Mouse (Mus musculus): Measurements from ENCODE around the gene Rassf1.
A peak's percentile ranks its signal among the peaks of the same experiment; 100 is the strongest.

The Rassf1 gene

DNA sequence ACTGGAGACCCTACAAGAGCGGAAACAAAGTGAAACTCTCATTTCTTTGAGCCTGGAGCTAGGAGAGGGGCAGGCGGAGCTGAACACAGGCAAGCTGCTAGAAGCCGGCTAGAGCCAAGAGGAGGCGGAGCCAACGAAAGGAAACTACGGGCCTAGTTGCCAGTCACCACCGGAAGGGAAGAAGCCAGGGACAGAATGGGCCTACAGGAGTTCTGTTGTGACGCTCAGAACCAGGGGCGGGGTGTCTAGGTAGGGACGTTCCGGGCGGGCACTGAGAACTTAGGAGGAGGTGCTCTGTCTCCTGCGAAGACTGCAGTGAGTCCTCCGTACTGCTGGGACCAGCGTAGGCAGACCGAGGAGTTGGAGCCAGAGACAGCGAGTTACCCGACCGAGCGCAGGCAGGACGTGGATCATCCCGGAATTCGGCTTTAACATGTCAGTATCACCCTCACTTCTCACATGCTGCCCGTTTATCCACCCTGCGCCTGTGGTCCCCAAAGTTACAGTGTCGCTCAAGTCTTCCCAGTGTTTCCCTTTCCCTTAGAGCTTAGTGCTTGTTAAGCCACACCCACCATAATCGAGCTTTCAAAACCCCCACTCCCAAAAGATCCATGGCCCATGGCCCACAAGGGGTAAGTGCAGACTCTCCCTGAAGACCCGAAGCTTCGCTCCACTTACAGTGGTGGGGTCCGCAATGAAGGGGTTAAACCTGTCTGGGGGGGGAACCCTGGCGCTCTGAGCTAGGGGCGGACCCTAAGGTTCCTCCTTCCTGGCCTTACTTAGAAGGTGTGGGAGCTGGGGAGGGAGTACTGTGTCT, 29.4 kb downstream of the Rassf1 start, which contains the start of gene Hyal3:
Gene Hyal3 (plus strand): TSS at position 318 of the 817 bp plus-strand sequence.
- DNase-seq (ENCODE audit: low read depth): peak; percentile 93

DNA sequence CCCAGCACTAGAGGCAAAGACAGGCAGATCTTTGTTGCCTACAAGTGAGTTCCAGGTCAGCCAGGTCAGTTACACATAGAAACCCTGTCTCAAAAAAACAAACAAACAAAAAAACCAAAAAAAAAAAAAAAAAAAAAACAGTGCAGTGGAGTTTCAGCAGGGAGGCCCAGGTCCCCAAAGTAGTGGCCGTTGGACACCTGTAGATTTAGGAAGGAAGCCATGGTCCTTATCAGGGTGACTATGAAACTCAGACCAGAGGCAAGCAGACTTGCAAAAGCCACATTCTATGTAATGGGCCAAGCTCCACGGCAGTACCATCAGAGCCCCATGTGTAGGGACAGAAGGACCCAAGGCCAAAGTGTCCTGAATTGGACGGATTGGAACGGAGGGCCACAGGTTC, 30.2 kb downstream of the Rassf1 start:
- DNase-seq (ENCODE audit: low read depth): no peak

DNA sequence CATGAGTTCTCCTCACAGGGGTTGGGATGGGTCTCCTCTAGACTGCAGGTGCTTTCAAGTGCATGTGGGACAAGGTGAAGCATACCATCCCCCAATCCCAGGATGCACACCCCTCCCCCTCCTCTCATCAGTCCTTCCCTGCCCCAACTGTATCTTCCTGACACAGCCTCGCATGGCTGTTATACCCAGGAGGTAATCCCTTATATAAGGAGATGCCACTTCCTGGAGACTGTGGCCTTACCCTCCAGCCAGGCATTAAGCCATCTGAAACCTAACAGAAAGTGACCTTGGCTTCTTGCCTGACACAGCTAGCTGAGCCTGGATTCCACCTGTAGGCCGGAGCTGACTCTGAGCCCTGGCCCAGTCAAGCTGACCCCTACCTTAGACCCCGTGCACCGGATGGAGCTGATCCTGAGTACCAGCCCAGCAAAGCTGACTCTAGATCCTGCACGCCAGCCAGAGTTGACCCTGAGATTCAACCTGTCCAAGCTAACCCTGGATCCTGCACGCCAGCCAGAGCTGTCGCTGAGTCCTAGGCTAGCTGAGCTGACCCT, 31.2 kb downstream of the Rassf1 start:
- no peak for DNase-seq (ENCODE audit: low read depth)

DNA sequence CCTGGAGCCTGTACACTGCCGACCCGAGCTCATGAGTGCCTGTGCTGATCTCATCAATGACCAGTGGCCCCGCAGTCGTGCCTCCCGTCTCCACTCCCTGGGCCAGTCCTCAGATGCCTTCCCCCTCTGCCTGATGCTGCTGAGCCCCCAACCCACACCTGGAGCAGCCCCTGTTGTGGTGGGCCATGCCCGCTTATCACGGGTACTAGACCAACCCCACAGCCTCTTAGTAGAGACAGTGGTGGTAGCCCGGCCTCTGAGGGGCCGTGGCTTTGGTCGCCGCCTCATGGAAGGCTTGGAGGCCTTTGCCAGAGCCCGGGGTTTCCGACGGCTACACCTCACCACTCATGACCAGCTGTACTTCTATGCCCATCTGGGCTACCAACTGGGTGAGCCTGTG, 31.8 kb downstream of the Rassf1 start:
- DNase-seq (ENCODE audit: low read depth): no peak

DNA sequence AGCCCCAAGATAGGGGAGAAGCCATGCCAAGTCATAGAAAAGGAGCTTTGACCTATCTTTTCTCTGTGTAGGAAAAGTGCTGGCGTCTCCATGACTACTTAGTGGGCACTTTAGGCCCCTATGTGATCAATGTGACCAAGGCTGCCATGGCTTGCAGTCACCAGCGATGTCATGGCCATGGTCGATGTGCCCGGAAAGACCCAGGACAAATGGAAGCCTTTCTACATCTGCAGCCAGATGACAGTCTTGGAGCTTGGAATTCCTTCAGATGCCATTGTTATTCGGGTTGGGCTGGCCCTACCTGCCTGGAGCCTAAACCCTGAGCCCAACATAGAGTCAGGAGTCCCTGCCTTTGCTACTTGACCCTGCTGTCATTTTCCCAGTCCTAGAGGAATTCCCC, 35.1 kb downstream of the Rassf1 start:
- no peak for DNase-seq (ENCODE audit: low read depth)

DNA sequence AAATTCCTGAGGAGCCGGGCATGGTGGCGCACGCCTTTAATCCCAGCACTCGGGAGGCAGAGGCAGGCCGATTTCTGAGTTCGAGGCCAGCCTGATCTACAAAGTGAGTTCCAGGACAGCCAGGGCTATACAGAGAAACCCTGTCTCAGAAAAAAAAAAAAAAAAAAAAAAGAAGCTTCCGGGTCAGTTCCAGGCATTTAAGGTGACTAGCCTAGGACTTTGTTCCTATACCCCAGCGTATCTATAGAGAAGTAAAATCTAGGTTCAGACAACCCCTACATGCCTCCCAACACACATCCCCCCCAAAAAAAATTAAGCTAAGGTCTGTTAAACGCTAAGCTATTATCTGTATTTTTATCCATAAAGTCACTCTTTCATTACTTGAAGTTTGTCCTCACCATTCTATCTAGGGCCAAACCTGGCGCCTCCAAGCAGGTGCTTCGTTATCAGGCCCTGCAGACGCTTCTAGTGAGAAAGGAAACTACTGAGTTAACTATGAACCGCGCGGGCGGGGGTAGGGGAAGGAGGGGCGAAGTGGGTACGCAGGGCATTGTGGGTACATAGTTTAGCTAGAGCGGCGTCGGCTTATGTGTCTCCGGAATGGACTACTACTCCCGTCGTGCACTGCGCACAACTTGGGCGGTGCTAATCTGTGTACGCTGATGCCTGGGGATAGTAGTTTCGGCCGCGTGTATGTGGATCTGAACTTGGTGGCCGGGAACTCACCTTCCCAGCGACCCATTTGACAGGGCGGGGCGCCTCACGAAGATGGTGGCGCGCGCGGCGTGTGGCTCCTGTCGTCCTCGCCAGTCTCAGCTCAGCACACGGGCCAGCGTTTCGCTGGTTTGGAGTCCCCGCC, 35.8 kb downstream of the Rassf1 start, which contains the start of gene Ifrd2:
Gene Ifrd2 (plus strand): TSS at position 669 of the 859 bp plus-strand sequence.
- DNase-seq (ENCODE audit: low read depth): peak; percentile 98

DNA sequence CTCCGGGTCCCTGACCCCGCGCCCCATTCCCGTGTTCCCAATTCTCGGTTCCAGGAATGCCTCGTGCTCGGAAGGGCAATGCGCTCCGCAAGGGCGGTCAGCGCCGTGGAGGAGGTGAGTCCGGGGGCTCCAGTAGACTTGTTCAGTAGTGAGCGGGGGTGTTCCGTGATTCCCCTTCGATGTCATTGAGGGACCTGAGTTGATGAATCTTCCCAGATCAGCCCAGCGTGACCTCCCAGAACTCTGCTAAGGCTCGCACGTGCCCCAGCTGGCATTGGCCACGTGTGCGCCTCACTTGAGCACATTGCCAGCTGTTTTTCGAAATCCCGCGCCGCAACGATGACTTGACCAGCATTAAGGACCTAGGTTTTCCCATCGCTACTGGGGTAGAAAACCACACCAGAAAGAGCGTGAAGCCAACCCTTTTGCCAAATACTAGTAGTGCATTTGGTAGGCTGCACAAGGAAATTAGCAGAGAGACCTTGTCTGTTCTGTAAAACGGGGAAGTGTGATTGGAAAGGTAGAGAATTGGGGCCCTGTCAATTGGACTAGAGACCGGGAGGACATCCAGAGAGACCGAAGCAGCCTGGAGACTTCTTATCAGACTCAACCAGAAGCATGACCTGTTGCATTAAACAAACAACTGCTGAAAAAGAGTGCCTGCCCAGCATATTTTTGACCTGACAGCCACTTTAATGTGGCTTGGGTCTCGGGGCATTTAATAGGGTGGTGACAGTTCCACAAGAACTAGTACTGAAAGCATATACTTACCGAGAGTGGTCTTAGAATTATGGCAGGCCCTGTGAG, 36.7 kb downstream of the Rassf1 start:
- DNase-seq (ENCODE audit: low read depth): no peak

DNA sequence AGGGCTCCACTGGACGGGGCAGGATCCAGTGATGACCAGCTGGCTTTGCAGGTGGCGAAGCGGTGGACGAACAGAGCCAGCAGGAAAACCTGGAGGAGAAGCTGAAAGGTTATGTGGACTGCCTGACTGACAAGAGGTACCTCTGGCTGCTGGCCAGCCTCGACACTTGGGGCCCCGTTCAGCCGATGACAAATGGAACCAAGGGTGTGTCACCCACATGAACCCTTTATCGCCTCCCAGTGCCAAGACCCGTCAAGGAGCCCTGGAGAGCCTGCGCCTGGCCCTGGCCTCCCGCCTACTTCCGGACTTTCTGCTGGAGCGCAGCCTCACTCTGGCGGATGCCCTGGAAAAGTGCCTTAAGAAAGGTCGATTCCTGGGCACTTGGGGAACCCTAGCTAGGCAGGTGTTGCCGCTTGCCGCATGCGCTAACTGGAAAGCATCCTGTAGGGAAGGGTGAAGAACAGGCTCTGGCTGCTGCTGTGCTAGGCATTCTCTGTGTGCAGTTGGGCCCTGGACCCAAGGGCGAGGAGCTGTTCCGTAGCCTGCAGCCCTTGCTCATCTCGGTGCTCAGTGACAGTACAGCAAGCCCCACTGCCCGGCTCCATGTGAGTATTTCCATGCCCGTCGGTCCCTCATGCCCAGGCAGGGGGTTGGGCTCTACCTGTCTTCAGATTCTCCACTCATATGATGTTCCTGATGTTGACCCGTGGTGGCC, 38.9 kb downstream of the Rassf1 start:
- no peak for DNase-seq (ENCODE audit: low read depth)

DNA sequence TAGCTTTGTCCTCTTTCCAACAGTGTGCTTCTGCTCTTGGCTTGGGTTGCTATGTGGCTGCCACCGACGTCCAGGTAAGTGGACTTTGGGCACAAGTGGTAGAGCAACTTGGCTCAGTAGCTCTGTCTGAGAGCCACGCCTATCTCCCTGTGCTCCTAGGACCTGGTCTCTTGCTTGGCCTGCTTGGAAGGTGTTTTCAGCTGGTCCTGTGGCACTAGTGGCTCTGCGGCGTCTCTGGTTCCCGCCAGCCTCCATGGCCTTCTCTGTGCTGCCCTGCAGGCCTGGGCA, 39.4 kb downstream of the Rassf1 start:
- DNase-seq (ENCODE audit: low read depth): no peak

DNA sequence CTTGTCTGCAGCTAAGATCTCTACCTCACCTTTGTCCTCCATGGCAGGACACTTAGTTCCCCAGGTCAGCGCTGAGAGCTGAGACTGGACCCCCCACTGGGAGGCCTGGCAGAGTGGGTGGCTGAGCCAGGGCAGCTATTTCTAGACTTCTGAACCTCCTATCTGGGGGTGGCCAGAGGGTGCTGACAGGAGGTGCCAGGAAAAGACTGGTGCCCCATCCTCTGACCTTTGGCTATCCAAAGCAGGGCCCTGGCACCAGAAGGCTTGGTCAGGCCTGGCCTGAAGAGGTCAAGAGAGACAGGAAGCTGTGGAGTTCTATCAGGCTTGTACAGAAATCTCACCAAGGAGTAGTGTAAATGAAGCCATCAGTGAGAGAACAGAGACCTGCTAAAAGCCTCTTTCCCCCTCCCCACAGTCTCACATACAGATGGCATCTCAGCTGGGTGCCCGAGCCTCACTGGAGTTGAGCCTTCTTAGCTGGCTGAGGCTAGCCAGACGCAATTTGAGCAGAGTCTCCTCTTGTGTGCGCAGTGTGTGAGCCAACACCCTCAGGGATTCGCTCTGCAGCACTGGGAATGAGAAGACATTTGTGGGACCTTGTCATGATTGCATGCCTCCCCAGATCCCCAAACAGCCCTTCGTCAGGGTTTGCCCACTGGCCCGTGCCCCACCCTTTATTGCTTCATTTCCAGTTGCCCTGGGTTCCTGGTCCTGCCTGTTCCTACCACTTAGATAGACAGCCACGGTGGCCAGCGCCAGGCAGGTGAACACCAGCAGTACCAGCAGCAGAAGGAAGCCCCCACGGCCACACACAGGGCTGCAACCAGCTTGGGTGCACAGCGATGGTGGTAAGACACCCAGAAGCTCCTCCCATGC, 42.0 kb downstream of the Rassf1 start:
- no peak for DNase-seq (ENCODE audit: low read depth)

DNA sequence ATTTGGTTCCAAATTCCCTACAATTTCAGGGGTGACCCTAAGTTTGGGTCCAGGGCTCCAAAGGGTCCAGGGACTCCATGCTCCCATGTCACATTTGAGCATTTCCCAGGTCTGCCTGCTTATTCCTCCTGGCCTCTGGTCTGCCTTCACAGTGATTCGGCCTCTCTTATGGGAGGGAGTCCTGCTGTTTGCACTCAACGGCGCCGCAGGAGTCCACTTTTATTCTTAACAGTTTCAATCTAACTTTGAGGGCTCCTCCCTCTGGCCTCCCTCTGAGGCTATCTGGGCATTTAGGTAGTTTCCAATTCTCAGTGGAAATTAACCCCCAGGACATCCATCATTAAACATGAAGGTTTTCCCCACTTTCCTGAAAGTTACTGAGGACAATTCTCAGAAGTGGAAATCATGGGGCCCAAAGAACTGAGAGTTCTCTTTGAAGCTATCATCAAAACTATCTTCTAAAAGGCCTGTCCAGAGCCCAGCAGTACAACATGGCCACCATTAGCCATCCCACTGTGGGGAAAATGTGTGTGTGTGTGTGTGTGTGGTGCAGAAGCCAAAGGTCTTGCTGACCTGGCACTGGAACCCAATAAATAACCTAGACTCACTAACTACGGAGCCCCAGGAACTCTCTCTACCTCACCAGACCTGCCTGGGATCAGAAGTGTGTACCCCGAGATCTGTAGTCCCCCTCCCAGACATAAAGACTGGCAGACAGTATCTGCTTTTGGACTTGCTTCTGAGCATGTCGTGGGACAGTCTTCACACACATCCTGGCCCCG, 43.1 kb downstream of the Rassf1 start:
- DNase-seq (ENCODE audit: low read depth): no peak

DNA sequence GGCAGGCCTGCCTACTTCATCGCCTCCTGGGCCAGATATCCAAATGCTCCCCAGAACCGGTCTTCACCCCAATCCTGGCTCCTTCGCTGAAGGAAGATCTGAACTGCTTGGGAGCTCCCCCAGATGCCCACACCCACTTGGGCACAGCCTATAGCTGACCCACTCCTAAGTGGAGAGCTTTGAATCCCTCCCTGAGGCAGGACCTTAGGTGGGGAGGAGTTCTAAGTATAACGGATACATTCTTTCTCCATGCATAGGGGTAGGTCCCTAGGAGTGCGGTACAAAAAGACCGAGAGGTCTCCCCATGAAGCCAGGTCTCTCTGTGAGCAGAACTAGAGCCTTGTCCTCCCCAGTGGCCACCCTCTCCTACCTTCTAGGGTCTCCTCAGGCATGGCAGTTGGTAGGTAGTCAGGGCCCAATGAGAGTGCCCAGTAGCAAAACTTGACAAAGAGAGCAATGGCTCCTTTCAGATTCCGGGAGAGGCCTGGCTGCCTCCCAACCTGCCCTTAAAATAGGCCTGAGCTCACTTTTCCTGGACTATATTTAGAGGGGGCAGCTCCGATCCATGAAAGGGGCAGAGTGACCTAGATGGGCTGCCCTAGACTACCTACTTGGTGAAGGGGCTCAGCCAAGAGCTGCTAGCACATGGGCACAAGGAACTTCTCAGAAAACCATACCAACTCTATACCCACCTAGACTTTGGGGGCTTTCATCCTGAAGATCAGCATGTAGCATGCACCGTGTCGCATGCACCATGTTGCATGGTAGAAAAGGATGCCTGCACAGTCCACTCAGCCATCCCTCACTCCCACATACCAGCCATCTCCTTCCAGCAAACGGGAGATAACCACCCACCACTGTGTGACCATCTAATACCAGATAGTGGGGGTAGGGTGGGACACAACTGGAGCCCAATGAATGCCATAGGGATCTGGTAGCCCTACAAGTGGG, 45.5 kb downstream of the Rassf1 start:
- DNase-seq (ENCODE audit: low read depth): no peak

DNA sequence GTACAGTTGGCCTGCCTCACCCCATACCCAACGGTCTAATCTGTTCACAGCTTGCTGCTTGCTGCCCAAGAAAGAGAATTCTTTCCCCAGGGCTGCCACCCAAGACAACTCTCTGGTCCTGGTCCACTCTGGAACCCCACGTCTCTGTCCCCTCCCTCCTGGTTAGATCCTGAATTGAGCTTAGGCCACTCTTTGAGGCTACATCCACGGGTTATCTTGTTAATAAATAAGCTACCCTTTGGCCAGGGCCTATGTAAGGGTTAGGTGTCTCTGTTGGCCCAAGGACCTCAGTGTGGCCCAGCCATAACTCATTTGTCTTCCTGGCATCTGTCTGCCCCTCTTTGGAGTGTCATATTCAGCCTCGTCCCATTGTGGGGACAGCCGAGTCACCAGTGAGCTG, 47.0 kb downstream of the Rassf1 start:
- DNase-seq (ENCODE audit: low read depth): no peak

DNA sequence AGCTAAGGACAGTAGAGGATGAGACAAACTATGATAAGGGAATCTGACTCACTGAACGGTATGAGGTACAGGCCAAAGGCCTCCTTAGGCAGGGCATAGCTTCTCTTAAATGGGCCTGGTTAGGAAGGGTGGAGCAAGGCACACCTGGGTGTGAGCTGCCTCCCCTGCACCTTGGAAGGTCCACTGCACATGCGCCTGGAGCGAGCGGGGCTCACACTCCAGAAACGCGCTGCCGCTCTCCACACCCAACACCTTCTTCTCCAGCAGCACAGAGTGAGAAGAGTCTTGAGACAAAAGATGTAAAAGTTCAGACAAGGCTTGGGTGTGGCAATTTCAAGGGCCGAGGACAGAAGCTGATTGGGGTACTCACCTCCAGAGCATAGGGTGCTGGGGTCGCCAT, 48.1 kb downstream of the Rassf1 start:
- no peak for DNase-seq (ENCODE audit: low read depth)

DNA sequence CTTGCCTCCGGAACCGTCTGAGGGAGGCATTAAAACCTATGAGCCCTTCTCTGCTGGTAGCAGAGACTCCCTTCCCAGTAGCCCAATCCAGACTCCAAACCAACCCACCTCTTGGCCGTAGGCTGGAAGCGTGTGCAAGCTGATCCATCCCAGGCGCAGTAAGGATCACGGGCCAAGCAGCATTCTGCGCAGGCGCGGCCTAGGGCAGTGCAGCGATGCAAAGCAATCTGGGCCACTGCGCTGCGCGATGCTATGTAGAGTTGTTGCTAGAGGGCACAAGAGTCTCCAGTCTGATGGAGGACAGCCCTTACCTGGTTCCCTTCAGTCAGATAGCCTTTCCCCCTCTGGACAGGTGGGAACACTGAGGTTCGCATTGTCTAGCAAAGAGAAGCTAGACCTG, 48.5 kb downstream of the Rassf1 start:
- no peak for DNase-seq (ENCODE audit: low read depth)

DNA sequence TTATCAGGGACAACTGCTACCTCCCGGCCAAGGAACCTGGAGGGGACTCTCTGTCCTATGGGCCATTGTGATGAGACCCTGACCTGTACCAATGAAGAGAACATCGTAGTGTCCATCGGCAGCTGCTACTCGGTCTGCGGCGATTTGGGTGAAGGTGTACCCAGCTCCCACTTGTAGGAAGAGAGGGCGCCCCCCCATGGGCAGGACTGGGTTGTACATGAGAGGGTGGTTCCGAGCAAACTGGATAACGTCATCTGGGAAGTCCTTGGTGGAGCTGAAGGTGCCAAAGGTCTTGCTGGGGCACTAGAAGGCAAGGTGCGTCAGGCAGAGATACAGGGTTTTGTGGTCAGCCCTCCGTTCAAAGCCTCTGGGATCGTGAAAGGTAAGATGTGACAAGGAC, 49.4 kb downstream of the Rassf1 start:
- DNase-seq (ENCODE audit: low read depth): peak; percentile 45

DNA sequence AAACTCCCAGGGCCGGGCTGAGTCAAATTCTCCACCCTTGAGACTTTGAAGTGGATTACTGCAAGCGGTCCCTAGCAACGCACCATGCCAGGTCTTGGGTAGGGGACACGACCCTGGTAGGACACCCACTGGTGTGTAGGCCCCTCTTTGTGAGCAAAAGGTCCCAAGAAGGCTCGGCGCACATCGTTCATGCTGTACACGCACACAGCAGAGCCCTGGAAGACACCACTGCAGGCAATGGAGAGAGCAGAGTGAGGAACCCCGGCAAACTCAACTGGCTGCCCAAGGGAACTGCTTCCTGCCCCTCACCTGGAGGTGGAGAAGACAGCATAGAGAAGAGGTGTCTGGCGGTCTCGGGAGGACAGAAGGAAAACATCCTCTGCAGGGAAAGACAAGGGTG, 49.9 kb downstream of the Rassf1 start:
- DNase-seq (ENCODE audit: low read depth): no peak

DNA sequence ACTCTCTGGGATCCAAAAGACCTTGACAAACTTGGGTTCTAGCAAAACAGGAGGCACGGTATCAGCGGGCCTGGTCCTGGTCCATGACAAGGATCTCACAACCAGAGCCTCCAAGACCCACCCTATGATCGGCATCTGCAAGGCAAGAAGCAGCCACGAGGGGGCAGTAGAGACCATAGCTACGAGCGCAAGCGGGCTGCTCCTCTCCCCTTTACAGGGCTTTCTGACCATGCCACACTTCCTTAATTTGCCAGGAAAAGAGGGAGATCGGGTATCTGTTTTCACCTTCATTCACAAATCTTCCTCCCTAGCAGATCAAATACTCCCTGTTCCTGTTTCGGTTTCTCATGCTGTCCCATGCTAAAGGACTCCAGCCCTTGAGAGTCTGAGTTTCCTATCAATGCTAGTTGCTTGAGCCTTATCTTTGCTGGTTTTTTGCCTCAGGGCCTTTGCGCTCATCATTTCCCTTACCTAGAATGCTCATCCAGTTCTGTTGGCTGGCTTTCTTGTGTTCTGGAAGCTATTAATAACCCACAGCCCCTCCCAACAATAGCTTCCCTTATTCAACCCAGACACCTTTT, 50.8 kb downstream of the Rassf1 start:
- DNase-seq (ENCODE audit: low read depth): peak; percentile 94

Measured in naive thymus-derived CD4-positive, alpha-beta T cell, adult 2 months (primary cell).